Mouse (Mus musculus) urinary bladder, adult 18-20 months (tissue): ENCODE results near the gene Eps8l1.
"Not testable (repeated sequence)": the region's sequence is repeated elsewhere in the genome, so short reads cannot be mapped to it uniquely, and the experiment has no call there.

ENCODE experiments used
- DNase-seq, 2 experiments: peaks; one replicate each; pipeline ENCODE4 v3.0.0; 2022; ENCODE audit warnings: low spot score in 2 of 2, mixed read lengths in 2 of 2

Eps8l1 gene

DNA sequence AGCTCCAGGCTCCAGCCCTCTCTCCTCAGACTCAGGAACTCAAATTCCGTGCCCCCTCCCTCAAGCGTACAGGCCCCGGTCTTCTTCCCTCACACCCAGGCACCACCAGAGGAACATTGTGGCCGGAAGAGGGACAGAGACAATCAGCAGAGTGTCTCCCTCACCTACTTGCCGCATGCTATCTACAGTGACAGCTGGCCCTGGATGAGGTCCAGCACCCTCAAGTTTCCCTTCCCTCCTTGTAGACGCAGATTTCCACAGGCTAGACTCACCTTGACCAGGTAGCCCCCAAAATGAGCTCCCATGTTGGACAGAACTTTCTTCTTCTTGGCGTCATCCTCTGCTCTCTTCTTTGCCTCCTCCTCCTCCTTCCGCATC is 48.3 kb downstream of the Eps8l1 start:
- no peak for DNase-seq

GRCm38 (mm10) chr7:4509863-4510608 is 49.6 kb downstream of the Eps8l1 start:
- peak in 1 of 2 experiments; percentile 37 for DNase-seq

DNA sequence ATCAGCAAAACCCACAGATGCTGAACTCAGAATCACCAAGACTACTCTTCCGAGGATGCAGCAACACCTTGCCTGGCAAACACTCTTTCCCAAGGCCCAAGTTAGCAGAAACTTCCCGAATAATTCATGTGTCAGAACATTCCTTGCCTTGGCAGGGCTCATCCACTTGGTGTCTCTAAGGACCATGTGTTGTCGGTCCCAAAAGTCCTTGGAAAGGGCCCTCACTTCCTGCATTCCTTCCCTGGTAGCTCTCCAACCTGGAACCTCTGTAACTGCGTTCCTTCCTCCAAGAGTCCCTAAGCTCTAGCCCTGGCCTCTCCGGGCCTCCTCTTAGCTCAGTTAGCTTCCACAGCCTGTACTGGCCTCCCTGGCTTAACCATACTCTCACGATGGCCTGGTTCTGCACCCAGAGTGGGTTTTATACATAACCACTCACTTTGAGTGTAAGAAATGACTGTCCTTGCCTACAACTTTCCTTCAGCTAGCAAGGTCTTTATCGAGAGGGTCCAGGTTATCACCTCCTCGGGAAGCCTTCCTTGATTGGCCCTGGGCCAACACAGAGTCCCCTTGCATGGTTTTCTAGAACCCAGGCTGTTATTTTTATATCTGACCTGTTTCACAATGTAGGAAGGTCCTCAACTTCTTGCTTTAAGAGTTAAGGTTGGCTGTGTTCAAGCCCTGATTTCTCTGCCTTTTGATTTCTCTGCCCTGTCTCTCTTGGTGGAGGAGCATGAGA is 51.2 kb downstream of the Eps8l1 start:
- no peak for DNase-seq

- no peak for DNase-seq
These were observed 52.8 kb downstream of the Eps8l1 start for GRCm38 (mm10) chr7:4513236-4513635.

DNA sequence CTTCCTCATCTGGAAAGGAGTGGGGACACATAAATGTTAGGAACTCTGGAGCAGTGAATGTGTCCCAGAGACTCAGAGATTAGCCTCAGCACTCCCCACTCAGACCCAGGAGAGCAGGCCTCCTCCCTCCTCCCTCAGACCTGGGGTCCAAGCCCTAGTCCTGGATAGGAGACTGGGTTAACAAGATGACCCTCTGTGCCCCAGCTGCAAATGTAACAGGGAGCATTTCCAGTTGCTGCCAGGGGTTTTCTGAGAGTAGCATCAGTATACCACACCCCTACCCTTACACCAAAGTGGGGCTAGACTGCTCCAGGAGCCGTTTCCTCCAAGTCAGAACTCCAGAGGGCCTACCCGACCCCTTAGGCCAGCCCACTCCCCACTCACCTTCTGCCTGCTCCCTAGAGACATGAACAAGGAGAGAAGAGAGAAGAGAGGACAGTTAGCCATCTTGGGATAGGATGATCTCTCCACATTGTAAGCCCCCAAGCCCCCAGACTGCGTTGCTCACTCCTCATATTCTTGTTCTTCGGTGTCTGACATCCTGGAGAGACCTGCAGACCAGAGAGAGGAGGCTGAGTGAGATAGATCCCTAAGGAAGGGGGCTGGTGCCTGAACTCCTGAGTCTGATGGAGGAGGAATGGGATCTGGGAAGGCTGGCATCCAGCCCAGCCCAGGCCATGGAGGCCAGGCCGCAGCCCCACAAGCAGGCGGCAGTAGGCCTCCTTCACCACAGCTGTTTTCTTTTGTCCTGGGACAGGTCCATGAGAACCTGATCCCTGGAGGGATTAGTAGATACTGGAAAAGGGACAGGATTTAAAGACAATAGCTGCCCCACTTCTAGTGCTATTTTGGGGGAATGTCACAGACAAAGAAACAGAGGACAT is 53.6 kb downstream of the Eps8l1 start:
- no peak for DNase-seq

- DNase-seq = no peak
These were observed 55.4 kb downstream of the Eps8l1 start for GRCm38 (mm10) chr7:4515853-4516252.

GRCm38 (mm10) chr7:4516332-4517050 is 56.0 kb downstream of the Eps8l1 start, which contains the start of gene Tnnt1:
Tnnt1 (minus strand) TSS chr7:4516382.
- no peak for DNase-seq

DNA sequence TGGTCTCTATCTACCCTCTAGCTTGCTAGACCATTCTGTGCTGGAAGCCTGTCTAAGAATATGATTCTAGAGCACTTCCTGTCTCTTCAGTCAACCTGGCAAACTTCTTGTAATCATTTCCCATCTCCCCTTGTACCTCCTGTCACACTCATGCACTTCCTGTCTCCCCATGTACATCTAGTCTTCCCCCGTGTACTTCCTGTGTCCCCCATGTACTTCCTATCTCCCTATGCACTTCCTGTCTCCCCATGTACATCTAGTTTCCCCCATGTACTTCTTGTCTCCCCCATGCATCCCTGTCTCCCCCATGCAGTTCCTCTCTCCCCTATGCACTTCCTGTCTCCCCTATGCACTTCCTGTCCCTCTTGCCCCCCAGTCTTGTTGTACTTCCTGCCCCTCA is 58.0 kb downstream of the Eps8l1 start:
- no peak for DNase-seq

DNA sequence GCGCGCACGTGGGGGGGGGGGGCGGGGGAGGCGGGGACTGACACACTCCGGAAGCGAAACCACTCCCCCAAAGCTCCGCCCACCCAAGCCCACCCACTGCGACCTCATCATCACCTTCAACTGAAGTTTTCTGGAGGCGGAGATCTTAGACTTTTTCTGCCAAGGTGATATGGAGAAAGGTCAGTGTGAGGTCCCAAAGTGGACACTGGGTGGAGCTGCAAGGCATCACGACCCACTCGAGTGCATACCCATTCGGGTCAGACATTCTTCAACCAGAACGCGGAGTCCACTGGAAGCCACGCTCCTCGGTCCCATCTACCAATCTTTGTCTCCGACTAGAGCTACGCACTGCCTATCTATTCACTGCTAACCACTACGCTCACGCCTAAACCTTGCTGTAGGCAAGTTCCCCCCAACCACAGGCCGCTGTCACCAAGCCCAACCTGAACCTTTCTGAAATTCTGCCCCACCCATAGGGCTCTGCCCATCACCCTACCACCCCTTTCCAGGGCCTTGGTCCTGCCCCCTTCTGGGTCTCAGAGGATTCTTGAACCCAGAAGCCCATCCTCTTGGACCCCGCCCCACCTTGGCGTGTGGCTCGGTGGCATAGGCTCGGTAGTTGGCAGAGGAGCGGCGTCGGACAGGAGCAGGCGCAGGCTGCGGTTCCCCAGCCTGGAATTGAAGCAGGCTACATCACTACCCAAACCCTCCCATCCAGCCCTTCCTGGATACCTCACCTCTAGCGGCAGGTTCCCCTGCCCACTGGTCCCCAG is 60.9 kb downstream of the Eps8l1 start:
- DNase-seq = no peak

DNA sequence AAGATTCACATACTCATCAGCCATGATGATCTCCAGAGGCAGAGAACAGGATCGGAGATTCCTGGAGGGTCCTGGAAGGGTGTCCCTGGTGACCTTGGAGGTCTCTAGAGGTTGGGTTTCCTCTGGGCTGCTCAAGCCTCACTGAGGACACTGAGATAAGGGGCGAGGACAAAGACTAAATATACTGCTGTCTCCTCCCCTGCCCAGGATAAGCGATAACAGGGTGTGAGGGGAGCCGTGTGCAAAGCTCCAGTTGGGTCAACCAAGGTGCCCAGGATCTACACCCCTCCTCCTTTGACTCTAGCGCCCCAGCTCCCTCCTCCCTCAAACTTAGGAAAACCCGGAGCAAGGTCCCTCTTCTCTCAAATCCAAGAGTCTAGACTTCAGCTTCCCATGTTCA is 61.8 kb downstream of the Eps8l1 start:
- DNase-seq = no peak

- DNase-seq = no peak
These were observed 63.0 kb downstream of the Eps8l1 start for GRCm38 (mm10) chr7:4523205-4524130.

GRCm38 (mm10) chr7:4524212-4524922 is 63.9 kb downstream of the Eps8l1 start, which contains the start of gene Tnni3:
Tnni3 (minus strand) TSS chr7:4524229.
- DNase-seq = not testable (repeated sequence)

DNA sequence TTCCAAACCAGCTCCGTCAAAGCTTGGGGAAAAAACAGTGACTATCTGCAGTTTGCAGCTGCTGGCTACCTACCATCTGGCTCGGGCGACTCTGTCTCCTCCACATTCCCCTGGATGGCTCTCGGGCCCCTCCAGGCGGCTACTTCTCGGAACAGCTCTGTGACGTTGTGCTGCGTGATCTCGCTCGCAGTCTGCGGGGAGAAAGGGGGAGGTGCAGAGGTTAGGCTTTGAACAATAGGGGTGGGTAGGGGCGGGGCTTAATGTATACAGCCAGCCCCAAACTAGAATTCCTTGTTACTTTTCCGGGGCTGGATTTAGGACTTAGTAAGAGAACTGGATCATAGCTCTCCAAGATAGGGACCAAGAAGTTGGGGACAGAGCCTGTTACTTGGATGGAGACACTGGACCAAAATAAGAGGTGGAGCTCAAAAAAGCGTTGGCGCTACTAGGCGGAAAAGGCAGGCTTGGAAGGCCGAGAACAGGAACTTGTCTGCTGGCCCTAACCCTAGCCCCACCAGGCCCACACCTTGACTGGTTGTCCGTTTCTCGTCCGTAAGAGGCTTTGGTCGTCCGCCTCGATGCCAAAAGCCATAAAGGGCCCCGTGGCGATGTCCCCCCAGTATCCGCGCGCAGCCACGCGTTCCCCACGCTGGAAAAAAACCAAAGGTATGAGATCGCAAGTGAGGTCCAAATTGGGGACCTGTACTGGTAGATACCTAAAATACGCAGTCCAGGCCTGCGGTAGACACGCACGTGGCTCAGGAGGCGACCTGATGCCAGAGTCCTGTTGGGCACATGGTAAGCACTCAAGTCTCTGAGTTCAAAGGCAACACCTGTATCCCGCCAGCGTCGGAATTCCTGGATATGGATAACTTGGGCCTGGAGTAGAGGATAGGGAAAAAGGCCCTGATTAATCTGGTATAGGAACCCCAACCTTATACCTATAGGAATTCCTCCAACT is 66.1 kb downstream of the Eps8l1 start:
- DNase-seq = peak; percentile 41 to 68

DNA sequence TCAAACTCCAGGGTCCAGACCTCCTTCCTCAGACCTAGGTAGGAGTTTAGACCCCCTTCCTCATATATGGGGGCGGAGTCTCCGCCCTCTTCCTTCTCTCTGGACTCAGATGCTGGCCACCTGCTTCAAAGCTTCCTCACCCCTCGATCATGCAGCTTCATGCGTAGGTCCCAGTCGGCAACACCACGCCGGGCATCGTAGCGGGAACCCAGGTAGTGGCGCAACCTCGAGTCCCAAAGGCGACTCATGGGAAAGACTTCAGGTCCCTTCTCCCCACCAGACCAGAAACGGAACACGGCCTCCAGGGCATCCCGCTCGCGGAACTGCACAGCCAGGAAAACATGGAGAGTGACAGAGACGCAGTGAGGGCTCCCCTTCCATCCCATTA is 66.8 kb downstream of the Eps8l1 start:
- DNase-seq = no peak
